Mouse (Mus musculus): Measurements from ENCODE around the gene Smtn.

- TF ChIP-seq CTCF (IDR thresholded peaks at IDR 0.05; ENCODE audit: extremely low read depth, insufficient read length, insufficient replicate concordance, low read depth, low read length) = no peak
- no peak for TF ChIP-seq POLR2A (IDR thresholded peaks at IDR 0.05; ENCODE audit: low read depth, low read length)
Observed at GRCm38 (mm10) chr11:3519756-3520398, 20.5 kb downstream of the Smtn start.
